Mouse (Mus musculus) cerebellum, adult (tissue): Measurements from ENCODE around the gene Rexo5.

Source experiments
- ATAC-seq: cut with Nextera tagmentation; 2 replicates; pipeline ENCODE4 v1.9.2; 2017; ENCODE audit warnings: mild to moderate bottlenecking, moderate library complexity, mixed read lengths; ENCODE audit not compliant: insufficient number of reproducible peaks, low FRiP score, low TSS enrichment

The Rexo5 gene

DNA sequence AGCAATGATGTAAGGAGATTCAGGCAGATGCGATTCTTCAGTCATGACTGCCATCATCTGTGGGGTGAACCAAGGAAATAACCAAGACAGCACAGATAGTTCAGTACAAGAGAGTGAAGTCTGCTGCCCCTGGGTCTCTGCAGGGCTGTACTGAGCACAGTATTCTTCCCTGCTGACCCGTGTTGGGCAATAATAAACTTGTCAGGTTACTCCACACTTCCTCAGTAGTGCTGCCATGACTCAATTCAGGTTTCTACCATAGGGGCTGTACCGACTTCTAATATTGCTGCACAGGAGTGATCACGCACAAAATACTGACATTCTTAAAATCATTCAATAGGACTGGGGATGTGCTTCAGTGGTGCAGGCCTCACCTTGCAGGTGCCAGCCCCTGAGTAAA is 85.4 kb downstream of the Rexo5 start:
- ATAC-seq, result no peak

DNA sequence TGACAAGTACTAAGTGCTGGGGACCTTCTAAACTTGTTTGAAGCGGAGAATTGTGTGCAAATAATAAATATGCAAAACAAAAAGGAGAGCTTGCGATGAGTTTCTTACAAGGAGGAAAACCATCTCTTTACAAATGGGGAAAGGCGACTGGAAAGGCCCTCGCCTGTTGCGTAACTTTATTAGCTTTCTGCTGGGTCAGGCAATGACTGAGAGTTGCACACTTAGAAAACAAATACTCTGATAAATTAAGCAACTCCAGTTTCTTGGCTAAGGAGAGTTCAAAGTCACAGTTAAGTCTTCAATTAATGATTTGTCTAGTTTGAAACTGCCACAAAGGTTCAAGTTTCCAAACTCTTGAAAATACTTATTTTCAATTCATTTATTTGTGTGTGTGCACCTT is 86.5 kb downstream of the Rexo5 start:
- ATAC-seq, result no peak

DNA sequence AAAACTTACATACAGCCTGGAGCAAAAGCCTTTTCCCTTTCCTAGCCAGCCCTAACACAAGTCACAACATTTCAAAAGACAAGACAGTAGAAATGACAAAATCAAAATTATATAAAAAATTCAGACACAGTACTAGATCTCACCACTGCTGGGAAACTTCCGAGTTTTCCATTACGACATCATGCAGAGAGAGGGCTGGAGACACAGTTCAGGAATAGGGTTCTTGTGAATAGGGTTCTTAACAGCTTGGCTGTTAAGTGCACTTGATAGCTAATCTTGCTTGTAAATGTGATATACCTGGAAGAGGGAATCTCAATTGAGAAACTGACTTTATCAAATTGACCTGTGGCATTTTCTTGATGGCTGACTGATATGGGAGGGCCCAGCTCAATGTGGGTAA is 87.4 kb downstream of the Rexo5 start:
- no peak for ATAC-seq

DNA sequence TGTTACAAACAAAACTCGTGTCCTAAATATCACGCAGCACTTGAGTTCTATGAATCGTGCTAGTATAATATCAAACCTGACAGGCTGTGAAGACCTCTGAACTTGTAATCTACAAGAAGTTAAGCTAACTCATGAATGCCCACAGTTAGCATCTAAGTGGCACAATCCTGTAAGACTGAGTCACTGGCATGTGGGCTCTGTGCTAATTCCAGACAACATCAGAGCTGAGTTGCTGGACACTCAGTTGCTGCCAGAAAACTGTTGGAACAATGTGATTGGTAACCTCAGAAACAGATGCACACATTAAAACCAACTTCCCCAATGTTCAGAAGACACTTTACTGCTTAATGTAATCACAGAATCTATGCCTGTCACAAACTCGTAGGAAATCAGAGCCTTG is 94.1 kb downstream of the Rexo5 start:
- no peak for ATAC-seq

- no peak for ATAC-seq
These were observed 98.4 kb downstream of the Rexo5 start for GRCm38 (mm10) chr7:119892198-119892597.

DNA sequence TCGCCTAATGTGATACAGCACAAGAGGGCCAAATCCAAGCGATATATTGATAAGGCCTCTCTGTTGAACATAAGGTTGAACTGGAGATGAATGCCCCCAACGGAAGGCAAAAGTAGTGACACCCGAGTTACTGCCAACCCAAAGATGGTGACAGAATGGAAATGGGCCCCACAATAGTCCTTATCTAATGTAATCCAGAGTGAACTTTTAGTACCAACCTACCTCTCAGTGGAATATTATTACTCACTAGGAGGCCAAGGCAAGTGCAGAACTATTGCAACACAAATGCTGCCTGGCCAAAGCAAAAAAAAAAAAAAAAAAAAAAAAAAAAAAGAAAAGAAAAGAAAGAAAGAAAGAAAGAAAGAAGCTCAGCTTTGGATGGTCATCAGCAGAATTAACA is 98.9 kb downstream of the Rexo5 start:
- no peak for ATAC-seq

DNA sequence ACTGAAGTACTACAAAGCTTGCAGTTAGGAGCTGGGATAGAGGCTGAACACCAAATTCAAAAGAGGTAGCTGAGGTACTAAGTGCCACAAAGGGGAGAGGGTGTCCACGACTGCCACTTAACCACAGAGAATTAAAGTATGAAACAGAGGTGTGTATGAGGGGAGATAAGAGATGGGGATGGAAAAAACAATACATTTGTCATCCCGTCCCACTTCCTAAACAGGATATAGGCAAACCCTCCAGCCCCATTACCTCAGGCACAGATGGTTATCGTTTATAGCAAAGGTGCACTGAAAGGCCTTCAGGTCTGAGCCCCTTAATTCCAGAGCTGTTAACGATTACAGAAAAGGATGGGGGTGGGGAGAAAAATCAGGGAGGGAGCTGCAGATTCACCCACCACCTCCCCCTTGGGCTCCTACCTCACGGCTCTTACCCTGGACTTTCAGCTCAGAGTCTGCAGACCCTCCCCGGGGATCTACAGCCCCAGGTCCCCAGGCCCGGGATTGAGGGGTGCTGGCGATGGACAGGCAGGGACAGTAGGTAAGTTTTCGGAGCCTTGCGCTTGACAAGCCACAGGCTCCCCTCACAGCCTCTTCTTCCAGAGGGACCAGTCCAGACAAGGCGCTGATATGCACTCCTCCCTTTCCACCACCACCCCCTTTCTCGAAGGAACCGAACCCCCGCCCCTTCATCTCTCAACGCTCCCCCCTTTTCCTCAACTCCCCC is 101.2 kb downstream of the Rexo5 start:
- ATAC-seq, result peak; percentile 31; the same call in 1 of the 2 replicates

DNA sequence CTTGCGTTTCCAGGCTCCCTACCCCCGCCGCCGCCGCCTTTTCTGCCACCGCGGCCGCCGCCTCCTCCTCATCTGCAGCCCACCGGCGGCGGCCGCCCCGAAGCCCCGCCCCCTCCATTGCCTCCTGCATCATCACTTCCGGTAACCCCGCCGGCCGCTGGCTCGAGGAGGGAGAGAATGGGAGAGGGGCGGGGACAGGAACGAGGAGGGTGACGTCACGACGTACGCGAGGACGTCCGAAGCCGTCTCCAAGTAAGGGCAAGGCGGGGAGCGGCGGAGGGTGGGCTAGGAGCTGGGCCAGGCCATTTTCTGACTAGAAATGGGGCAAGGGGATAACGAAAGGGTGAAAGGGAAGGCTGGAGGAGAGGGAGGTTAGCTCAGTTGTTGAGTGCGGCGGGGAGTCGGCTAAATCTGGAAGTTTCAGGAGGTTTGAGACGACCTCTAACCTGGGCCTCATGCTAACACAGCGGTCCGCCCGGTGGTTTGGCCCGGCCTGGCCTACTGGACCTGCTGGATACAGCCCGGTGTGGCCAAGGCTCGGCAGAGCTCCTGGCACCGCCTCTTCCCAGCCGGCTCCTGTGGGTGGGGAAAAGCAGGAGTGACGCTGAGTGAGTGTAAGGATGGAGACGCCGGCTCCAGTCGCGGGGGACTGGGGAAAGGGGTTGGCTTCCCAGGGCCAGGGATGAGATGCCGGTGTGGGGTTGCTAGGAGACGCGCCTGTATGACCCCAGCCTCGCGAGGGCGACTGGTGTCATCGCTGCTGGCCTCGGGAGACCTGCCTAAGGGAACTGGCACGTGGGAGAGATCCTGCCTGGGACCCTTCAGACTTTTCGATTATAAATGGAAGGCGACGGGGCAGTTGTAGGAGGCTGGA is 102.1 kb downstream of the Rexo5 start, which contains the start of the genes Lyrm1 and Dcun1d3:
Lyrm1 (plus strand) TSS at position 223 of the 874 bp plus-strand sequence.
Dcun1d3 (minus strand) TSS at position 660 of the 874 bp plus-strand sequence.
- peak; percentile 96 for ATAC-seq

GRCm38 (mm10) chr7:119897521-119898109 is 103.8 kb downstream of the Rexo5 start:
- ATAC-seq, result no peak

- no peak for ATAC-seq
These were observed 104.5 kb downstream of the Rexo5 start for GRCm38 (mm10) chr7:119898247-119898856.
